Mouse (Mus musculus) neural tube, embryonic 10.5 days (tissue): ENCODE results near the gene Akr1c19.
"Not testable (repeated sequence)": the region's sequence is repeated elsewhere in the genome, so short reads cannot be mapped to it uniquely, and the experiment has no call there.

Experiments
- DNase-seq: peaks from one replicate; pipeline ENCODE4 v3.0.0-alpha.2; 2017; ENCODE audit warnings: low spot score; ENCODE audit errors: extremely low spot score

Gene Akr1c19

DNA sequence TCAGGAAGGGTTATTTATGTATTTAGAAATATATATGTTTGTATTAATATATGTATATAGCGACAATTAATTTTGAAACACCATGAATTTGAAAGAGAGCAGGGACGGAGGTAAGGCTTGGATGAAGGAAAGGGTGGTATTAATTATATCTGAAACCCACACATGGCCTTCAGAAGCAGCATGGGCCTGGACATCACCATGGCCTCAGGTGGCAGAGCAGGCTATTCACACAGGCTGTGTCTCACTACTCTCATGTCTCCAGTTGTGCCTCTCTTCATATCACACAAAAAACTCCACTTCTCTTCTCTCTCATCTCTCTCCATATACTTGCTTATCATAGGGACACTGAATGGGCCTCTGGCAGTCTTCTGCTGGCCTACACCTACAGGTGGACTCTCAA is 37.0 kb downstream of the Akr1c19 start:
- not testable (repeated sequence) for DNase-seq

DNA sequence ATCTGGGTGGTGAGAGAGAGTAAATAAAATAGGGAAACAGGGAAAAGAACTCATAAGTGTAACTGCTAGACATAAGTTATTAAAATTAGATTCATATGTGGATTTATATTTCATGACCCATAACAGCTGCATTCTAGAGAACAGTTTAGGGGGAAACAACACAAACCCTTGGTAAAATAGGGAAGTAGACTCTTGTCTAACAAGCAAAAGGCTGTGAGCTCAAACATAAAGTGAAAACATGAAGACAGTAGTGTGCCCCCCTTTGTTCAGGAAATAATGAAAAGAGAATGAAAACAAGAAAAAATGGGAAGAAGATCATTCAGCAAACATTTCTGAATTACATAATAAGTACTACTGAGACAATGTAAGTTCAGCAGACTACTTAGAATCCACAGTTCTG is 42.4 kb downstream of the Akr1c19 start:
- DNase-seq: no peak

DNA sequence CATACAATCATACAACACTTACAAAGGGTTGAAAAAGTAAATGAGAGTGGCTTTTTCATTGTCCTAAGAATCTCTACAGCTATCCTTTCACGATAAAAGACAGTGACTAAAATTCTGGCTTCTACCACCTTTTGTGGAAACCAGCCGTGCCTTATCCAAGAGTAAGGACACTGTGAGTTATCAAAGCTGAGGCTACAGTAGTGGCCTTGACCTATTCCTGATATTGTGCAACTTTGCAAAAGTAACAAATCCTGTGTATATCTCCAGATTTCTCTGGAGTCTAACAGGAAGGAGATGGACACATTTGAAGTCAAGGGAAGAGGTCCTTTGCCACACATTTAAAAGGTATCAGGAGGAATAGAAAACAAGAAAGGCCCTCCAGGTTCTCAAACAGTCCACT is 49.0 kb downstream of the Akr1c19 start:
- DNase-seq: no peak

DNA sequence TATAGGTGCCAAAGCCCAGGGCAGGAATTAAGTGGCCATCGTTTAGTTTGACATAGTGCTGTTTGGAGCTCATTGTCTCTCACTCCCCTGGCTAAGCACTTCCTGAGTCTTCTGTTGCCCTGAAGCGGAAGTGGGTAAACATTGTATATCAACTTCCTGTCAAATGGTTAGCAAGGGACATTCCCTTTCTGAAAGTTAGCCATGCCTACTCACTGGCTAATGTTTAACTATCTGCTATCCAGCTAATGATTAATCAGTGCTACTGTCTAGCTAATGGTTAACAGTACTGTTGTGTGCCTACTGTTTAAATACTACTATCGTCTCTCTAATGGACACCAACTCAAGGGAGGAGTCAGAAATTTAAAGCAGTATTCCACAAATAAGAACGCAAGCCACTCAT is 50.8 kb downstream of the Akr1c19 start, which contains the start of gene Akr1c12:
TSS of gene Akr1c12 (minus strand) at position 150 of the 400 bp plus-strand sequence.
- DNase-seq: no peak

DNA sequence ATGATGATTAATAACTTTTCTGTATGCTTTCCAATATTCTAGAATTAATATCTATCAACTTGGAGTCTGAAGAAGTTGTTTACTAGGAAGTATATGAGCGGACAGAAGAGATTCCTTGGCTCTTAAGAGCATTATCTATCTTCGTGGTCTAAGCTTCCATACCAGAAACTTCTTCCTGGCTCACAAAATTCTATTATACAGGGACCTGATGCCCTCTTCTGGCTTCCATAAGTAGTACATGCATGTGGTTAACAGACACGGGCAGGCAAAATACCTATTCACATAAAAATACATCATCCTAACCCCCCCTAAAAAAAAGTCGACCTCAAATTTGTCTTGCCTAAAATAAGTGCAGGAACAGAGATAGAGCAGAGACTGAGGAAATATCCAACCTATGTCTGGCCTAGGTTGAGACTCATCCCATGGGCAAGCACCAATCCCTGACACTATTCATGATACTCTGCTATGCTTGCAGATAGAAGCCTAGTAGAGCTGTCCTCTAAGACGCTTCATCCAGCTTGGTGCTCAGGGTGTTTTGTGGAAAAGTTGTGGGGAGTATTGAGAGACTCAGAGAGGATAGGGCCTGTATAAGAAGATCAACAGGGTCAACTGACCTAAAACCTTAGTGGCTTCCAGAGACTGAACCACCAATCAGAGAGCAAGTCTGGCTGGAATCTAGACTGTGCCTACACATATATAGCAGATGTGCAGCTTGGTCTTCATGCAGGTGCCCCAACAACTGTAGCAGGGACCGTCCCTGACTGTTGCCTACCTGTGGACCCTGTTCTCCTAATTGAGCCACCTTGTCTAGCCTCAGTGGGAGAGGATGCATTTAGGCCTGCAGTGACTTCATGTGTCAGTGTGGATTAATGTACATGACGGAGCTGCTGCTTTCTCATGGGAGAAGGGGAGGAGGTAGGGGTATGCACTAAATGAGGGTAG is 53.2 kb downstream of the Akr1c19 start:
- no peak for DNase-seq

DNA sequence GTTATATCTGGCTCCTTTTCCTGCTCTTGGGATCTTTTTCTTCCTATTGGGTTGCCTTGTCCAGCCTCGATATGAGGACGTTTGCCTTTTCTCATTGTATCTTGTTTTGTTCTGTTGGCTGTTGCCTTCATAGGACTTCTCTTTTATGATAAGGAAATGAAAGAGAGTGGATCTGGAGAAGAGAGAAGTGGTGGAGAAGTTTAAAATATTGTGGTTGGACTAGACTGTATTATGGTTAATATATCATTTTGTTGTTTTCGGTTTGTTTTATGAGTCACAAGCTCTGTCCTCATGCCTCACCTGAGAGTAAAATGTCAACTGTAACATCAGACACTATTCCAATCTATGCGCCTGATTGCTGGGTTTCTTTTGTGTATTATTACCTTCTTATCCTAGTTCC is 68.5 kb downstream of the Akr1c19 start:
- no peak for DNase-seq
